Mouse (Mus musculus) left cerebral cortex, postnatal 36 days (tissue): ENCODE measurements around the gene Traf7. TPM values are rescaled to one million over a fixed set of nuclear protein-coding genes. Genes with fewer than 3 reads are reported as not detected.

Experiments used
- DNase-seq, 2 experiments: peaks; one replicate each; pipeline ENCODE4 v3.0.0; 2021 to 2022; ENCODE audit warnings: low spot score in 2 of 2, mixed read lengths in 1 of 2
- intact Hi-C: fragments of 180-260 bp; cut with DNase I; formaldehyde crosslinking; loops from one replicate; pipeline ENCODE4 v1.15.1; 2025
- total RNA-seq, 2 experiments: library from RNA; stranded (reverse); gene quantifications; 2 replicates each; pipeline ENCODE4 v1.2.3; 2021

Gene Traf7
- total RNA-seq, 2 experiments from 2014 or later: 69.6 to 95.6 TPM

DNA sequence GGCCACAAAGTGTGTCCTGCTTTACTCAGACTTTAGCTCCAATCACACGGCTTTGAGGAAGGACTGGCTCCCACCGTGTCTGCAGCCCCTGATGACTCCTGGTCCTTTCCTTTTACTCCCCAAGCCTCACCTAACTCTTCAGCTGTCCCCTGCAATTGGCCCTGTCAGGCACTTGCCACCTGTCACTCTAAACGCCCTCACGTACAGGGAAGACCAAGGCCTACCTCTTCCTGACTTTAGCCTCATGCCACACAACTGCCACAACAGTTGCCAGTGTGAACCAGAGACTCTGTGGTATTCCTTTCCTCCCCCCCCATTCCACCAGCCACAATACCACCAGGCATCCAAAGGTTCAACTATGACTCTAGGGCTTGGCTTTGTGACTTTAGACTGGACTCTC is 7.3 kb downstream of the Traf7 start:
- no peak for DNase-seq
- intact Hi-C loops: no loop called here

DNA sequence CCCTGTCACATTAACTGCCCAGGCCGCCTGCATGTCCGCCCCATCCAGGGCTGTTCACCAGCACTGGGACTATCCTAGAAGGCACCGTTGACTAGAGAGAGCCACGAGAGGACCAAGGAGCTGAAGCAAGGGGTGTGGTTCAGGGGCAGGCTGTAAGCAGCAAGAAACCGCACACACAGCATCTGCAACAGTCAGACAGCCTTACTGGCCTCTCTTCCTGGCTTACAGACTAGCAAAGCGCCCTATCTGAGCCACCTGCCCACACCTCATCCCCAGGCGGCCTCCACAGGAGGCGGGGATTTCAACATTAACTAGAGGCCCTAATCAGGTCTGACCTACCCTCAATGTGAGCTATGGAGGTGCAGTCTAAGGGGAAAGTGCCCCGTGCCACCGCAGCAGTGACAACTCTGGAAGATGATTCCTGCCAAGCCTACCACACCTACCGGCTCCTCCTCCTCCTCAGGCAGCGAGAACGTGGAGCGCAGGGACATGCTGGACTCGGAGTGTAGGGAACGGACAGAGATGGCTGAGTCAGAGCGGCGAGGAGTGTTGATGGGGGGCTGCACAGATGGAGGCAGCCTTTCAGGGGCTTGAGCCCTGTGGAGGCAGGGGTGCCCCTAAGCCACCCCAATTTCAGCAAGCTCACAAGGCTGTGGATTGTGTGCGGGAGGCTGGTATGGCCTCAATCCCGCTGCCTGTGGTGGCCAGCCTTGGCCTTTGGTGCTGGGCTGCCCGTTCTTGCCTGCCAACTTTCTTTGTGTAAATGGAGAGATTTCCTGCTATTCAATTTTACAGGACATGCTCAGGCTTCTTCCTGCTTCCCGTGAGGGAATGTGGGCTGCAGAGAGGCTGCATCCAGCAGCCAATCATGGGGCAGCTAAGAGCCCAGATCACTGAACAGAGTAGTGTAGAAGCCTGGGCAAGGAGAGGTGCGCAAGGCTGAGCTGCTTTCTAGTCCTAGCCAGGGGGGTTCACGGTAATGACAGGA is 13.2 kb downstream of the Traf7 start:
- no peak for DNase-seq
- intact Hi-C loops: loop anchor here (5.0 kb wide), 1 partner anchor 37 kb away; the partner anchor contains the start of gene Mlst8

DNA sequence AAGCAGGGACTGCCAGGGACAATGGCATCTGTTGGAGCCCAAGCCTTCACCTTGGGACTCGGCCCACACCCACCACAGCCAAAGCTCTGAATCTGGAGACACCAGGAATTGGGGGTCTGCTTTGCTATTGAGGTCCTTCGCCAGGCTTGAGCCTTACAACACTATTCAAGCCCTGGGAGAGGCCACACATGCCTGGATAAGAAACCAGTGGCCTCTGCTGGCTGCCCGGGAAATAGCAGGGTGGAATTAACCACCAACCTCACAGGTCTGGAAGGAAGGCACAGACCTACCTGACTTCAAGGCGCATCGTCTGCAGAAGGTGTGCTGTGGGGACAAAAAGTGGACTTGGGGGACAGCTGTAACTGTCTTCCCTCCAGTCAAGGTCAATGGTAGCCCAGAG is 14.1 kb downstream of the Traf7 start:
- intact Hi-C loops: loop anchor here (5.0 kb wide), 1 partner anchor 36 kb away; the partner anchor contains the start of gene Mlst8
- peak; percentile 63 to 66 for DNase-seq

DNA sequence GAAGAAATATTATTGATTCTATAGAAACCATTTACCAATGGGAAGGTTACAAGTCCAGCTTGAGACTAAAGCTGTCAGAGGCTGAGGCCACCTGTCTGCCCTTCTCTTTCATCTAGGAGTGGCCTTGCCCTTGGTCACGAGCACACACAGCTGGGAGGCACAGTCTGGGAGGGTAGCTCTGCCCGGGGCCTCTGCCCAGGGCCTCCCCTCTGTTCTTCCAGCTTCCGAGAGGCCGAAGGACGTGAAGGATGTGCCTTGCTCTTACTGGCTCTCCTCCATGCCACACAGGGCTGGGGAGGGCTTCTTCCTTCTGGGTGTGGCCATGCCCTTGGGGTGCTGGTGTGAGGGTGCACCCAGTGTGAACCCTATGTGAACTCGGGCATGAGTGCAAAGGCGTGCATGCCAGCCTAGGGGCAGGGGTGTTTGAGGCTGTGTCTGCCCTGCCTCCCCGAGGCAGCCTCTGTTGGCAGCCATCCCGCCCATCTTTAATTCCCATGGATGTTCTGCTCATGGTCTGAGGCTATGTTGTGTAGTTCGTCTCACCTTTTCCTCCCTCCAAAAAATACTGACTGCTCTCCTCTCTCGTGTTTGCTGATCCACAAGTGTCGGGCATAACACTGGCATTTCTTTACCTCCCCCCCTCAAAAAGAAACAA is 19.8 kb downstream of the Traf7 start:
- intact Hi-C loops: no loop called here
- DNase-seq: no peak

DNA sequence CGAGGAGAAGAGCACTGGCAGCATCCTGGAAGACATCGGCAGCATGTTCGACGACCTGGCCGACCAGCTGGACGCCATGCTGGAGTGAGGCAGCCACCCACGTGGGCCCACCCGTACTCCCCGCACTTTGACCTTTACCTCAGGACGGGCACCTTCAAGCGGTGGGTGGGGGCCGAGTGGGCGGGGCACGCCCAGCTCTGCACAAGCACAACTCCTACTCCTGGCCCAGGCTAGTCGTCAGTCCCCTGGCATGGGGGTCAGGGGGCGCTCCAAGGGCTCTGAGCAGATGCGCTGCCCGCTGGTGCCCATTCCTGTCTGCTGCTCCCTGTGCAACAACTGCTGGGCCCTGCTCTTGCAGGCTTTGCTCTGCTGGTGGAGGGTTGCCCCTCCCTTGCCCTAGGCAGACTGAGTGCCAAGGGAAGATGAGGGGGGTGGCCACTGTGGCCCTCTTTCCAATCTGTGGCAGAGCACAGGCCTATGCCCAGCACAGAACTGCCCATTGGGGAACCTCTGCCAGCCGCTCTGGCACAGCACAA is 20.5 kb downstream of the Traf7 start:
- intact Hi-C loops: no loop called here
- no peak for DNase-seq

DNA sequence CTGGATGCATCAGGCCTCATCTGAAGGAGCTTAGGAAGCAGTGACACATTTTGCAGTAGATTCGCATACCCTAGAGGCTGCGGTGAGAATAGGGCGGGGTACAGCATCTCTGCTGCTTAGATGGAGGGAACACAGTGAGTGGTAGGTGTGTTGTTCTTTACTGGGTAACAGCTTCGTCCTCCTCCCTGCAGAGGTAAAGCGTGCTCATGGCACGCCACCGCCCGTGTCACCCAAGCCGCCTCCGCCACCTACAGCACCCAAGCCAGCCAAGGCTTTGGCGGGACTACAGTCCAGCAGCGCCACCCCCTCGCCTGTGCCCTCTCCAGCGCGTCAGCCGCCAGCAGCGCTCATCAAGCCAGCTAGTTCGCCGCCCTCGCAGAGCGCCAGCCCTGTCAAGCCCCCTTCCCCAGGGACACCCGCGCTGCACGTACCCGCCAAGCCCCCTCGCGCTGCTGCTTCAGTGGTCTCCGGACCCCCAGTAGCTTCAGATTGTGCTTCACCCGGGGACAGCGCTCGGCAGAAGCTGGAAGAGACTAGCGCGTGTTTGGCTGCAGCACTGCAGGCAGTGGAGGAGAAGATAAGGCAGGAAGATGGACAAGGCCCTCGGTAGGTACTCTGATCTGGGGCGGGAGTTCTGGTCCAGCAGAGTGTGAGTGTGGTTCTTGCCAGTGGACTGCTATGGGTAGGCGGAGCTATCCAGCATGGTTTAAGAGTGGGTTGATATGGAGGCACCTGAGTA is 21.2 kb downstream of the Traf7 start:
- intact Hi-C loops: no loop called here
- peak; percentile 81 to 87 for DNase-seq

DNA sequence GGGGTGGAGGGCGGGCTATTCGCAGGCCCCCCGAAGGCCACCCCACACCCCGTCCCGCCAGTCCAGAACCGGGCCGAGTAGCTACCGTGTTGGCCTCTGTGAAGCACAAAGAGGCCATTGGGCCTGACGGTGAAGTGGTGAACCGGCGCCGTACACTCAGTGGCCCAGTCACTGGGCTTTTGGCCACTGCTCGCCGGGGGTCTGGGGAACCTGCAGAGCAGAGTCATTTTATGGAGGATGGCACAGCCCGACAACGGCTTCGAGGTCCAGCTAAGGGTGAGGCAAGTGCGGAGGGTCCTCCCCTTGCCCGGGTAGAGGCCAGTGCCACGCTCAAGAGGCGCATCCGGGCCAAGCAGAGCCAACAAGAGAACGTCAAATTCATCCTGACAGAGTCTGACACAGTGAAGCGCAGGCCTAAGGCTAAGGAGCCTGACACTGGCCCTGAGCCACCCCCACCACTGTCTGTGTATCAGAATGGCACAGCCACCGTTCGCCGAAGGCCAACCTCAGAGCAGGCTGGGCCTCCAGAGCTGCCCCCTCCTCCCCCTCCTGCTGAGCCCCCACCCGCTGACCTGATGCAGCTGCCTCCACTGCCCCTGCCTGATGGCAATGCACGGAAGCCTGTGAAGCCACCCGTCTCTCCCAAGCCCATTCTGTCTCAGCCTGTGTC is 22.3 kb downstream of the Traf7 start:
- no peak for DNase-seq
- intact Hi-C loops: no loop called here

DNA sequence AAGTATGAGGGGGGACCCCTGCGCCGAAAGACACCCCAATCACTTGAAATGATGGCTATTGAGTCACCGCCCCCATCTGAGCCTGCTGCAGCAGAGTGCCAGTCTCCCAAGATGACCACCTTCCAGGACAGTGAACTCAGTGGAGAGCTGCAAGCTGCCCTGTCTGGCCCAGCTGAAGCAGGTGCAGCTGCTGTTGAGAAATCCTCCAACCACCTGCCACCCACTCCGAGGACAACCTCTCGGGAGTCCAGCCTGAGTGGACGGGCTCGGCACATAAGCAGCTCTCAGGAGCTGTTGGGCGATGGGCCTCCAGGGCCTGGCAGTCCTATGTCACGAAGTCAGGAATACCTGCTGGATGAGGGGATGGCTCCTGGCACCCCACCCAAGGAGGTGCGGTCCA is 23.7 kb downstream of the Traf7 start:
- DNase-seq: no peak
- intact Hi-C loops: no loop called here

DNA sequence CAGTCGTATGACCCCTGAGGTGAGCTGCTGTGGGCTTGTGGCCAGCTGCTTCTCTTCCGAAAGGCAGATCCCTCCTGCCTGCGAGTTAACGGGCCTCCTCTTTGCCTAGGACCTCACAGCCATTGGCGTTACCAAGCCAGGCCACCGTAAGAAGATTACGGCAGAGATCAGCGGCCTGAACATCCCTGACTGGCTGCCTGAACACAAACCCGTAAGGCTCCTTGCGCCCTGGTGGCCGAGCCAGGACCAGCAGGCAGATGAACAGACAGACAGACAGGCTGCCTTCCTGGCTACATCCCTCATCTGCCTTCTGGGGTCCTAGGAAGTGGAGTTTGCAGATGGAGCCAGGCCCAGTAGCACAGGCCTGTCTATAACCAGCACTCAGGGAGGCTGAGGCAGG is 25.5 kb downstream of the Traf7 start:
- DNase-seq: no peak
- intact Hi-C loops: no loop called here

DNA sequence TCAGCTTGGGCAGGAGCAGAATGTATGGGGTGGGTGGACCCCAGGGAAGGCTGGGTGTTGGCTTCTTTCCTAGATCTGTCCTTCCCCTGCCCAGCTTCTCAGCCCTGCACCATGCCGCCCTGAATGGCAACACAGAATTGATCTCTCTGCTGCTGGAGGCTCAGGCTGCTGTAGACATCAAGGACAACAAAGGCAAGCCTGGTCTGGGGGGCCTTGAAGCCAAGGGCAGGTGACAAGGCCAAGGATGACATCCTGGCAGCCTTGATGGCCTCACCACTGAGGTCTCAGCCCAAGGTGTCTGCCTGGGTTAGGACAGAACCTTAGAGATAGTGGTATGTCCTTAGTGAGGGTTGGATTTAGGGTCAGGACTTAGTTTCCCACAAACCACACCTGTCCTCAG is 31.7 kb downstream of the Traf7 start:
- intact Hi-C loops: no loop called here
- DNase-seq: no peak

DNA sequence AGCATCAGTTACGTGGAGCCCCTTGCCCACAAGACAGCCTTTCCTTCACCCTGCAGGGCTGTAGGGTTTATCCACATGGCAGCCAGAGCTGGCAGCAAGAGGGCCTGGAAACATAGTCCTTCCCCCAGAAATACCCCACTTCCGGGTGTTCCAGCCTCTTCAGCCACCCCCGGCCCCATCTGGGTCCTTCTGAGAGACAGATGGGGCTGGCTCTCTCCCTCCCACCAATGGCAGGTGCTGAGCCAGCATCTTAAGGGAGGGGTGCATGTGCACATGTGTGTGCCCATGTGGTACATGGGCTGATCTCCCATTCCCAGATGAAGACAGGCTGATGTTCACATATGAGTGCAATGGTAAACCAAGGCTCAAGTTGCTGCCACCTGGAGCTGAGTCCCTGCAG is 32.3 kb downstream of the Traf7 start:
- intact Hi-C loops: no loop called here
- peak; percentile 80 to 84 for DNase-seq

DNA sequence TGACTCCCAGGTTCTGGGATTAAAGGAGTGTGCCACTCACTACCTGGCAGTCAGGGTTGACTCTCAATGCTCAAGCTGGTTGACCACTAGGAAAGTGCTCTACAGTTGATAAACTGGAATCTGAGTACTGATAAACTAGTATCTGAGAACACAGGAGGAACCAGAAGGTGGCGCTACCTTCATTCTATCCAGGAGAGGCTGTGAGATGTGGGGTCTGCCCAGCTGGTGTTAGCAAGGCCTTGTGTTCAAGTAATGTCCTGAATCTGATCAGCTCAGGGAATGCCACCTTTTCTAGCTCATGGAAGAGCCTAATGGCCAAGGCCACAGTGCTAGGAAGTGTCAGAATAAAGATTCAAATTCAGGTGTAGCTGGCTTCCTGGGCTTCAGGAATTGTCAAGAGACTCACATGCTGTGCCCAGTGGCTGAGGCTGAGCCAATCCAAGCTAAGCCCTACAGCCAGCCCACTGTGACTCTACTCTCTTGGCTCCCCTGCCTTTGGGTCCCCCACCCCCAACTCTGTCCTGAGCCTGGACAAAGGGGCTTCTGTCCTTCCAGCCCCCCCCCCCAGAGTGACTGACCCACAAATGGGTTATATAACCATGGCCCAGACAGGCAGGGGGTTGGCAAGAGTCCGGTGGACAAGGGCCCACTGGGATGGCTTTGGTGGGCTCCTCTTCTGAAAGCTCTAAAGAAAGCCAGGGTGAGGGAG is 33.0 kb downstream of the Traf7 start:
- intact Hi-C loops: no loop called here
- DNase-seq: no peak

DNA sequence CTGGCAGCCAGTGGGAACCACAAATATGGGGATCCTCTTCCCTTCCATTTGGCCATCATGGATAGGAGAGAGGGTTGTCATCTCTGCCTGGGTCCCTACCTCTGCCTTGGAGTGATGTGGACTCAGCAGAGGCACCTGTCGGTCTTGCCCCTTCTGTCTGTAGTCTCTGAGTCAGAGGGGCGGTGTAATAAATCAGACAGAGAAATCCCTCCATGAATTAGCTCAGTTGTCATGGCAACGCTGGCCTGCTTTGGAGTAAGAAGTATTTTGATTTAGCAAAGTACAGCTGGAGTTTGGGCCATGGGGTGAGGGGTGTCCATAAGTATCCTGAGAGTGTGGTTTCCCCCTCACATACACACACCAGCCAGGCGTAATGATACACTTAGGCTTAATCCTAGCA is 37.3 kb downstream of the Traf7 start:
- peak; percentile 6 to 26 for DNase-seq

DNA sequence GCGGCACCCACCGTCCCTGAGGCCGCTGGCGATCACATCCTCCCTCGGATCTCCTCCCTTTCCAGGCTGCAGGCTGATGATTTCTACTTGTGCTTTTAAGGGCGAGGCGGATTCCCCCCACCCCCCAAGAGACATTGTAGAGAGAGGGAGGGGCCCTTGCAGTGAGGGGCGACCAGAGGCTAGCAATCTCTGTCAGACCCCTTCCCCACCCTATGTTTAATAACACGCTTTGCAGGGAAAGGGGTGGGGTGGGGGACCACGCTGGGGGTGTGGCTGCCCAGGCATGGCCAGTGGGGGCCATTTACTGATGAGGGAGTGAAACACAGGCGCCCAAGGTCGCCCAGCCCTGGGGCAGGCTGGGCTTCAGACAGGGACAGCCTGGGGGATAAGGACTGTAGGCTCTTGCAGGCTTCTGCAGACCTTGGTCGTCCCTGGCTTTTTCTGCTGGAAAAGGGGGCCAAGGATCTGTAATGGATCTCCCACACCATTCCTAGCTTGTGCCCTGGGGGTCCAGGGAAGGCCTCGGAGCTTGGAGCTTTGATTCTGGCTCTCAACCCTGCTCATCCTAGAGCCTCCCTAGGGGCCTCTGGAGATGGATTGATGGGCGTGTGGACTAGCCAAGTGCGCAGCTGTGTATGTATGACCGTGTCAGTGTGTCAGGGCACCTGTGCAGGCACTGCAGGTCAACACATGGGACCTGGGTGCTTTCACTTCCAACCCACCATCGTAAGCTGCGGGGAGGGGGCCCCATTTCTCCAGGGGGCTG is 38.3 kb downstream of the Traf7 start:
- peak; percentile 6 to 7 for DNase-seq
- intact Hi-C loops: no loop called here

More for the DNA sequence above, 37.3 kb downstream of the Traf7 start:
- intact Hi-C loops: no loop called here

DNA sequence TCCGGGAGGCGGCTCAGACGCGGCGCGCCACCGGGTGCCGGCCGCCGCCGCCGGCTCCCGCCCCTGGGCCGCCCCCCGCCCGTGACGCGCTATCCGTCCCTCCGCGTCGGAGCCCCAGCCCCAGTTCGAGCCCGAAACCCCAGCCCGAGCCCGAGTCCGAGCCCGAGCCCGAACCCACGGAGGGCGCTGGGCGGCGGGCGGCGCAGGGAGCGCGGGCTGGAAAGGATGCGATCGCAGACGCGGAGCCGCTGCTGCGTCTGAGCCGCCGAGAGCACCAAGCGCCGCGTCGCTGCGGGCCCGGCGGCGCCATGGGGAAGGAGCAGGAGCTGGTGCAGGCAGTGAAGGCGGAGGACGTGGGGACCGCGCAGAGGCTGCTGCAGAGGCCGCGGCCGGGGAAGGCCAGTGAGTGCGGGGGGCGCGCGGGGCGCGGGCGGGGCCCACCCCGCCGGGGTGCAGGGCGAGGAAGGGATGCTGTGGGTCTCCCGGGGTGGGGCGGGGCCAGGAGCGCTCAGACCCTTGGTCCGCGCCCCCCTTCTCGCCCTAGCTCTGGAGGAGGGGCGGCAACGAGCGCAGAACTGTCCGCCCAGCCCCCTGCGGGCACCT is 39.0 kb downstream of the Traf7 start:
- DNase-seq: peak in 1 of 2 experiments; percentile 76
- intact Hi-C loops: no loop called here

DNA sequence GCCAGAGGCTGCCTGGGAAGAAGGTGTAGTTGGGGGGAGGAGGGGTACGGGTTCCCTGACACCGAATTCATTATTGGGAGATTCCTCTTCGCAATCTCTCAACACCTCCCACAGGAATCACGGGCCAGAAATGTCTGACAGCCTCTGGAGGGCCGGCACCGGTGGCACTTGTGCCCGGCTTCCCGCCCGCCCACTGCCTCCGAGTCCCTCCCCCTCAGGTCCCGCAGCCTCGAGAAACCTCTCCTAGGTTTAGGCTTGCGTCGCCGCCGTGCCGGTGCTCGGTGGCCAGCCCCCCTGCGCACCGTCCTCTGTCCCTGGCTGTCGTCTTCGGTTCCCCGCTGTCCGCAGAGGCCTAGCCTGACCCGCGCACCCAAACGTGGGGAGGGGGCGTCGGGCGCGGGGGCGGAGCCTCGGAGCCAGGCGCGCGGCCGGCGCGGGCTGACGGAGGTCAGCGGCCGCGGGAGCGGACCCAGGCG is 39.5 kb downstream of the Traf7 start, which contains the start of gene Caskin1:
Gene Caskin1, plus strand, starts transcription at position 416 of the 476 bp plus-strand sequence.
- intact Hi-C loops: no loop called here
- peak; percentile 60 to 72 for DNase-seq

DNA sequence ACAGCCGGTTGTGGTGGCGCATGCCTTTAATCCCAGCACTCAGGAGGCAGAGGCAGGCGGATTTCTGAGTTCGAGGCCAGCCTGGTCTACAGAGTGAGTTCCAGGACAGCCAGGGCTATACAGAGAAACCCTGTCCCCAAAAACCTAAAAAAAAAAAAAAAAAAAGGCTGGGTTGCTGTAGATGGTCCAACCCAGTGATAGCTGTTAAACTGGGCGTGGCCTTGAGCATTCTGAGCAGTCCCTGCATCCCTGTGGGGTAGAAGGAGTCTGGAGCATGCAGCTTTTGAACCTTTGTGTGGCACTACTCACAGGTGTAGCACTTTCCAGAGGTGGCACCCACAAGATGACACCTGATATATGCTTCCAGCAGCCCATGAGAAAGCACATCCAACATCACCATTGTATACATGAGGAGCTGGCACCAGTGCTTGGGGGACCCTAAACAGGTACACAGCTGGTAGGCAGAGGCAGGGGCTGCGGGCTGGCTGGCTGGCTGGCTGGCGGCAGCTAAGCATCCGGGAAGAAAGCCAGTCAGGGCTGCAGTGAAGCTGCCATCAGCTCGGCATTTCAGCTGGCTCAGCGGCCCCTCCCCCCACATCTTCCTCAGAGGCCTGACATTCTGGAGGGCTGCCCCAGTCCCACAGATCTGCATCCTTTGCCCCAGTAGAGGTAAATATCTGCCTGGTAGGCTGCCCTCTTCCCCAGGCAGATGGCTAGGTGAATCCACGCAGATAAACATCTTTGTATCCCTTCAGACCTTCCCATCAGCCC is 42.5 kb downstream of the Traf7 start:
- no peak for DNase-seq
- intact Hi-C loops: no loop called here
